Mouse (Mus musculus) adrenal gland, postnatal 36 days (tissue): ENCODE measurements at regions not wholly inside any gene's neighbourhood (a gene's known extent, or its start where the extent isn't known, plus 50 kb on each side); places are given as distances from the start of the nearest gene placed in this dataset.
A peak's percentile ranks its signal among the peaks of the same experiment; 100 is the strongest.

Experiments
- DNase-seq, 2 experiments: peaks; one replicate each; pipeline ENCODE4 v3.0.0; 2021; ENCODE audit warnings: mixed read lengths in 1 of 2

- no peak for DNase-seq
Measured at GRCm38 (mm10) chr2:123267036-123267435, 502.0 kb downstream of the Sqor start.

GRCm38 (mm10) chr2:123274866-123275735, 510.1 kb downstream of the Sqor start:
- DNase-seq = no peak

DNA sequence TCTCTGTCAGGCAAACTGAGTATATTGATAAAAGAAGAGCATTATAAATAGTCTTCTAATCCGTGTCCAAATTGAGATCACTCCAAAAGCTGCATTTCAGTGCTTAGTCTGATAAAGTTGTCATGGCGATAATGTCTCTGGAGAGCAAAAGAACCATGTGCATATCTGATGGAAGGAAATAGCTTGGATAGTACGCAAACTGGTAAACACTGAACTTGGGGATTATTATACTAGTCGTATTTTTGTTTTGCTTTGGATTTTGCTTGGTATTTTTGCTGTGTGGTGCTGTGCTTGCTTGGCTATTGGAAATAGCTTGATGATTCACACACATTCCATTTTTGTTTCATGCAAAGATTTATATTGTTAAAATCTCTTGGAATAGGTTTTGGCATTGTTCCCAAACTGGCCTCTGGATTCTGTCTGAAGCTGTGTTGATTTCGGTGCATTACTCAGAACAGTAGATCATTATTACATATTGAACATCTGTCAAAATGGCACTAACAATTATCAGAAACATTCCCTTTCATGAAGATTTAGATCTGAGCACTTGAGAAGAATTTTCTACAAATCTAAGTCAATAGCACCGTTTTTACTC, 510.8 kb downstream of the Sqor start:
- DNase-seq = peak in 1 of 2 experiments; percentile 3

DNA sequence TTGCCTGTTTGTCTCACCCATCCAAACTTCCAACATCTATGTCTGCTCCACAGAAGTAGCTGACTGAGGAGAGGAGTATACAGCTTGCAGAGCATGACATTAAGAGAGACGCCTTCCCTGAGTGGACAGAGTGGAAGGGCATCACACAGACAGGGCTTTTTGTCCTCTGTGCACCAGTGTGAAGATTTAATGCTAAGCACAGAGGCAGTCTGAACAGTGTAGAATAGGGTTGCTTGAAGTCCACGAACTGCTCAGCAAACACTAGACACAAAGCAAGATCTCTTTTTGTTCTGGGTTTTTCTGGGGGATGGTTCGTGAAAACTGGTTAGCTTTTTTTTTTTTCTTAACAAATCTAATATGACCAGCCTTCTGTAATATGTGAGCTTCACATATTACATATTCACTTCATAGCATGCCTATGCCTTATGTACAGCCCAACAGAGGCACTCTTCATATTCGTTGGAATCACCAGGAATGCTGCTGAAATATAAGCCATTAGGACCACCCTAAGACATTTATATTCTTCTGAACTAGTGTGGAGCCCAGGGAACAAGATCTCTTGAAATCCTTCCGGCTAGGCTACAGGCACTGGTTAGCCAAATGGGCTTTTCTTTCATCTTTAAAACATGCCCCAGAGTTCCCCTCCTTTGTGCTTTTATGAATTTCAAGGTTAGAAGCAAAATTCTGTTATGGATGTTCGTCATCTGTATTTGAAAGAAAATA, 546.7 kb downstream of the Sqor start:
- no peak for DNase-seq

DNA sequence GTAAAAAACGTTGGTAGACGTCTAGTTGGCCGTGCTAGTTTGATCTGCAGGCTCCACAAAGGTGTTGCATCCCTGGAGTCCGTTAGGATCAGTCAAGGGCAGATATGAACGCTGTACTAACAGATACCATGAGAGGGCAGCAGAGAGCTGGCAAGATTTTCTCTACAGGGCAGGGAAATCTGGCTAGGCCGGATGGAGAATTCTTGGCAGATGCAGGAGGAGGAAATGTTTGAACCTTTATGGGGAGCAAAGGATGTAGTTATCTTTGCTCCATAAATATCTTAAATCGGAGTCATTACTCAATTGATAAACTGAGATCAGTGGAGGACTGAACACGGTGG, 547.2 kb downstream of the Sqor start:
- DNase-seq = peak; percentile 61 to 71

DNA sequence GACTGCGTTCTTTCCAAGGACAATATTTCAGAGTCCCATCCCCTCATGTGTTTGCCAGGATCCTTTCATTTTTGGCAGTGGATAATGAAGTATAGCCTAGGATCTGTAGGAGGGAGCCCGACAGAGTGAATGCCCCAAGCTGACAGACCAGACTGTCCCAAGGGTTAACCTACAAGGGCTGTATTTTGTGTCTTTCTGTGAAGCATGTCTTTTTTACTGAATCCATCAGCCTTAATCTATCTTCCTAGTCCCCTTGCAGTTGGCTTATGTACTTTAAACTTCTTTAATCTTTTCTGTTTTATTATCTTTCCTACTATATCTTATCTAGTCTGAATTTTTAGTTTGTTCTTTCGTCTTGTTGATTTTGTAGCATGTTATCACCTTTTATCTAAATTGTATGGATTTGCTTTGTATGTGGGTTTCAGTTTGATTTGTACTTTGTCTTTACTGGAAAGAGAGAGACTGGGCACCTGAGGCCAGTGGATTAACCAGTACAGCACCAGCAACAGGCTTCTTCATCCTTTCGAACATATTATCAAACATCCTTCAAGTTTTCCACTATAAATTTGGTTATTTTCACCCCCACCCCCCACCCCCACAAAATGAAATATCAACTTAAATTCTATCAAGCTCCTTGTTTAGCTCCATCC, 555.5 kb downstream of the Sqor start:
- no peak for DNase-seq

GRCm38 (mm10) chr2:123323769-123324168, 558.7 kb downstream of the Sqor start:
- DNase-seq = no peak

DNA sequence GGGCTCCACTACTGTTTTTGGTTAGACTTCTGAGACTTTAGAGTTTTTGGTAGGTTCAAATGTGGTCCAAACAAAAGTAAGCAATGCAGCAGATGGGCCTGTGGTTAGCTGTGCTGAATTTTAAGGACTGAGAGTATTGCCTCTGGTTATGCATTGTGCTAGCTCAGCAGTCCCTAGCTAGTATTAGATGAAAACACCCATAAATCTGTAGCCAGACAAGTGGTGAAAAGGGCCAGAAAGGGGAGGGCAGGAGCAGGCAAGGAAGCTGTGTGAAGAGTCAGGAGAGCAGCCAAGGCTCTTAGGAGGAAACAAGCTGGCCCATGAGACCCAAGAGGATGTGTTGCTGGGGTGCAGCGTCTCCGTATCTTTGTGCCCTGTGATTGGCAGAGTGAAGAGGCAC, 559.9 kb downstream of the Sqor start:
- DNase-seq = peak in 1 of 2 experiments; percentile 2

DNA sequence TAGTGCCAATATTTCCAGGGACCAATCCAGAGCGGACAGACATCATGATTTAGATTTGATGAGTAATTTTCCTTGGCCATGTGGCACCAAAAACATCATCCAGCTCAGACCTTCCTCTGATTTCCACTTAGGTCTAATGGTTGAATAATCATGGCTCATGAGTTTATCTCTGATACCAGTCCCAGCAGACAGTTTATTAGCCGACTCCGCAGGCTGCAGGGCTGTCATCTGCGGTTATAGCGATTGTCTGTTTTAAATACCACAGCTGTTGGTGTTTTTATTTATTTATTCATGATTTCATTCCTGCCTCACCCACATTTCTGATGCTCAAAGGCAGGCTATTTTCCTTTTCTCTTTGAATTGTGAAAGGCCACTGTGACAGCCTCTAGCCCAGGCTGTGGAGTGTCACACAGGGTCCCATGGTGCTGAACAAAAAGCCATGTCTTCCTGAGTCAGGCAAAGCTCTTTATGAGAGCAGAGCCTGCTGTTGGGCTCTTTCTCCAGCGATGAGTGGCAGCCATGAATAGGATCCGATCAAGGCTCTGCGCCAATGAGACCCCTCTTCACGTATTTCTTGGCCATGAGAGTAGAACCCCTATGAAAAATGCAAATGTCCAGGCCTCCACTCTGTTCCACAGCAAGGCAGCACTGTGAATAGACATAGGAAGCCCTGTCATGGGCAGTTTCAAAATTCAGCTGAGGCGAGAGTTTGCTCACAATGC, 584.7 kb downstream of the Sqor start:
- DNase-seq = no peak

GRCm38 (mm10) chr2:123364204-123364603, 599.2 kb downstream of the Sqor start:
- DNase-seq = no peak

DNA sequence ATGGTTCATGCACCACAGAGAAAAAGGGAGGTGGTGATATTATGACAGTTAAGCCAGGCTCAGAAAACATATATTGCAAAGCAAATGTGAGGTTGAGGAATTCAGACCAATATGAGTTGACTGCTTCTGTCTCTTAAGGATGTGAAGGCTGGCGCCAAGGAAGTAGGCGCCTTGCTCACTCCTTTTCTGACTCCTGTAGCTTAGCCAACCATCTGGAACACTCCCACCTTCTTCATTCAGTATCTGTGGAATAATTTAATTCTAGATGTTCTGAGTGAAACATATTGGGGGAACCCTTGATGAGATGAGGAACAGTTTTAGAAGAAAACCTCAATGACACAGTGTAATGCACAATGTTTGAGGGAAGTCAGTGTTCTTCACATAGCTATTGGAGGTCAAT, 601.5 kb downstream of the Sqor start:
- no peak for DNase-seq

DNA sequence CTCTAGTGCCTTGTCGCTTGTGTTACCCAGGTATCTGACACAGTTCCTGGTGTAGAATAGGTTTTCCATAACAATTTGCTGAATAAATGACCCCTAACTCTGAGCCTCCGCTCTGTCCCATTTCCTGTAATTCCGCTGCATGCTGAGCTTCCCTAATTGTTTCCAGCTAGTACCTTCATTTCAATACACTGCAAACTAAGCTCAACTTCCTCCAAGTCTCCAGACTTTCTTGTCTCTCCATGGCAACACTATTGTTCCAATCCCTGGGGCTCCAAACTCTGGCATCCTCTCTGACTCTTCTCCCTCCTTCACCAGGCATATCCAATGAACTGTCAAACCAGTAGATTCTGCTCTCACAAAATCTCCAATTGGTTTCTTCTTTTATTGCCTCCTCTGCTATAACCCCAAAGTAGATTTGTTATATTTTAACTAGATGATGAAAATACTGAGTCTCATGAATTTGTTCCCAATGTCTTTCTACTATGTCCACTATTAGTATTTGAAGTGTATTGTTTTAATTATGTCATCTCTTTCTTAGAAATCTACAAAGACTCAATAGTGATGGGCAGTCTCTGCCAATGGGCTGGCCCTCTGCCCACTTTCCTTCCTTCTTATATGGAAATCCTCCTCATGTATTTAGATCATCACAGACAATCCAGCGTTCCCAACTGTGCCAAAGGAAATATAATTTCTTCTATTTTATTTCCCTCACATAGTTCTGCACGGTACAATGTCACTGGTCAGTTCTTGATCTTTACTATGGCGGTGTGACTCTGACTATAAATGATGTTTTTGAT, 620.8 kb downstream of the Sqor start:
- DNase-seq = no peak

DNA sequence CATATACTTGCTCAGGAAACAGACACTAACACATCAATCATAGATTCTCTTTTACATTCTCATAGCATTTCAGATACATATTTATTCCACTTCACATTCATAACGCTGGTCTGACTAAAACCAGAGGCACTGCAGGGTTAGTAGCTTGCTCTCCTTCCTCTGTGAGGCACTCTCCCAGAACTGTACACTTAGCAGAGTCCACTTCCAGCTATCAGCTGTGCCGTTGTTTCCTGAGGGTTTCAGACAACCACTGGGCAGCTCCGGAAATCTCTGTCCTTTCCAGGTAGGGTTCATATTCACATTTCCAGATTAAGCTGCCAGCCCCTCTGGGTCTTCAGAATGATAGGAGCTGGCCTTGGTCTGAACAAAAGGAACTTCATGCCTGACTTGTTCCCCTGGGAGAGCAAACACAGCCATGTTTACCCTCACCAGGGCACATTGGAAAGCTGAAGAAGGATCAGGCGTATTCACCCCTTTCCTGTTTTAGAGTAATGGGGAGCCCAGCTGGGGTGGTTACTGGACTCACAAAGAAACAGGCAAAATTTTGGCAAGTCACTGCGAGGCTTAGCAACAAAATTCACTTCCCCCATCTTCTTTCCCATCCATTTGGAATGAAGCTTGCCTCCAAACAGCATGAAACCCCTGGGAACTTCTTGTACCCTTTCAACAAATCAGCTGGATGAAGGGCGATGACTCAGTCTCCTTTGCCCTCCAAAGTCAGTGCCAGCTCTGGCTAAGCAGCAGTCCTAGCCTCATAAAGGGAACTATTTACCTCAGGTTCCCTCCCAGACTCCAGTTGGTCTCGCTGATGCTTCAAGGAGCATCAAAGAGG, 622.0 kb downstream of the Sqor start:
- peak in 1 of 2 experiments; percentile 6 for DNase-seq

GRCm38 (mm10) chr2:123390981-123391380, 625.9 kb downstream of the Sqor start:
- no peak for DNase-seq

DNA sequence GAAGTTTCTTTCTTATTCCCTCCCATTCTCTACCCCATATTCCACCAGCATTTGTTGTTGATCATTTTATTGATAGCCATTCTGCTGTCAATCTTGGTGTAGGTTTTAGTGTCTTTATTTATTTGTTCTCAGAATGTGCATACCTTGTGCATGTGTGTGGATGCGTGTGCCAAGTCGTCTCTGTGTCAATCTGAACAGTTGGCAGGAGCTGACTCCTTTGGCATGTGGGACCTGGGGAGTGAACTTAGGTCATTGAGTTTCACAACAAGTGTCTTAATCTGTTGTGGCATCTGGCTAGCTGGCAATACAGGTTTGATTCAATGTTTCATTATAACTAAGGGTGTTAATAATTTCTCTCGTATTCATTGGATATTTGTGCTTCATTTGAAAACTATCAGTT, 629.3 kb downstream of the Sqor start:
- DNase-seq = peak in 1 of 2 experiments; percentile 3

- no peak for DNase-seq
Measured at GRCm38 (mm10) chr2:123397551-123397950, 632.5 kb downstream of the Sqor start.

DNA sequence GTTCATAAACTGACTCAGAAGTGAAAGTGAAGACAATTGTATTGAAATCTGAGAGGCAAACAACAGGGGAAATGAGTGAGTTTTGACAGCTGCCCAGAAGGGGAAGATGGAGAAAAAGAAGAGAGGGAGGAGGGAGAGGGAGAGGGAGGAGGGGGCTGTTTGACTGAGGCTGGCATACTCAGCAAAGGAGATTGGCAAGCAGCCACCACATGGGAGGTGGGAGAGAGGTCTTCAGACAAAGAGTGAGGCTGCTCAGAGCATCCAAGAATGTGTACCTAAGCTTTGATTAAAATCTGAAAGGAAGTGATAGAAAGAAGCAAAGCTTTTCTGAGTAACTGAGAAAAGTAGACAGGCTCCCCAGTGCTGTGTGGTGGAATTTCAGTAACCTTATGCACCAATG, 636.0 kb downstream of the Sqor start:
- DNase-seq = no peak

DNA sequence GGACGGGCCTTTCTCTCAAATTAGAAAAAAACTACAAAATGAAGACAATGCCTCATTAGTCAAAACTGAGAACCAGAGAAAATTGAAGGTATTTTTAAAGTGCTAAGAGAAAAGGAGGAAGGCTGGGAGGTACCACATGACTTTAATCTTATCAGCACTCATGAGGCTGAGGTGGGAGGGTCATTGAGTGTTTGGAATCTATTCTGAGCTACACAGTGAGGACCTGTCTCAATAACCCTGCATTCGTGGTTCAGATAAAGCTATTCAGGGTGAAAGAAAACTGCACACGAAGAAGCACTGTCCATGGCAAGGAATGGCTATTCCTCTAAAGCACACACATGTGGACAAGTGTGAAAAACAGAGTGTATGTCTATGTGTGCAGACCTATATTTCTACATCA, 644.0 kb downstream of the Sqor start:
- DNase-seq = no peak

GRCm38 (mm10) chr2:123458034-123458677, 631.6 kb upstream of the Sema6d start:
- no peak for DNase-seq

- no peak for DNase-seq
Measured at GRCm38 (mm10) chr2:123473840-123474239, 615.9 kb upstream of the Sema6d start.
